Mouse (Mus musculus): ENCODE results near the gene Pkn2.
A peak's percentile ranks its signal among the peaks of the same experiment; 100 is the strongest.

The Pkn2 gene

GRCm38 (mm10) chr3:142826449-142827146 is 55.2 kb downstream of the Pkn2 start:
- DNase-seq = no peak

- DNase-seq = no peak
Measured at GRCm38 (mm10) chr3:142823606-142824005, 58.2 kb downstream of the Pkn2 start.

- no peak for DNase-seq
Measured at GRCm38 (mm10) chr3:142817506-142817905, 64.3 kb downstream of the Pkn2 start.

GRCm38 (mm10) chr3:142811582-142811981 is 70.2 kb downstream of the Pkn2 start:
- no peak for DNase-seq

GRCm38 (mm10) chr3:142795587-142795986 is 86.2 kb downstream of the Pkn2 start:
- DNase-seq = no peak

- DNase-seq = no peak
Measured at GRCm38 (mm10) chr3:142786423-142787072, 95.3 kb downstream of the Pkn2 start.

- DNase-seq = no peak
Measured at GRCm38 (mm10) chr3:142777227-142777626, 104.6 kb downstream of the Pkn2 start.

GRCm38 (mm10) chr3:142773538-142774191 is 108.1 kb downstream of the Pkn2 start:
- no peak for DNase-seq

GRCm38 (mm10) chr3:142770518-142770917 is 111.3 kb downstream of the Pkn2 start:
- DNase-seq = no peak

- no peak for DNase-seq
Measured at GRCm38 (mm10) chr3:142768498-142768897, 113.3 kb downstream of the Pkn2 start.

- no peak for DNase-seq
Measured at GRCm38 (mm10) chr3:142765778-142766165, 116.0 kb downstream of the Pkn2 start.

- DNase-seq = peak; percentile 91
Measured at GRCm38 (mm10) chr3:142764995-142765777, 116.6 kb downstream of the Pkn2 start, which contains the start of gene Gtf2b. Gene Gtf2b, plus strand, starts transcription at chr3:142765045.

- DNase-seq = no peak
Measured at GRCm38 (mm10) chr3:142760356-142760755, 121.4 kb downstream of the Pkn2 start.

GRCm38 (mm10) chr3:142758593-142758992 is 123.2 kb downstream of the Pkn2 start:
- DNase-seq = no peak

GRCm38 (mm10) chr3:142757841-142758240 is 124.0 kb downstream of the Pkn2 start:
- no peak for DNase-seq

GRCm38 (mm10) chr3:142755132-142755867 is 126.5 kb downstream of the Pkn2 start:
- no peak for DNase-seq

- no peak for DNase-seq
Measured at GRCm38 (mm10) chr3:142749131-142749530, 132.7 kb downstream of the Pkn2 start.

GRCm38 (mm10) chr3:142747673-142748072 is 134.1 kb downstream of the Pkn2 start:
- no peak for DNase-seq

GRCm38 (mm10) chr3:142745076-142745475 is 136.7 kb downstream of the Pkn2 start:
- DNase-seq = no peak

GRCm38 (mm10) chr3:142743973-142744898 is 137.6 kb downstream of the Pkn2 start:
- no peak for DNase-seq
